8 mouse cellular contexts compared by ENCODE assay signal in genomic region chr17:71671840-71672546, GRCm38 (mm10). TPM values are rescaled to one million over a fixed set of nuclear protein-coding genes. Genes with fewer than 3 reads are reported as not detected.
DNase-seq lines count a peak whose midpoint lies in the region; ATAC-seq and TF ChIP-seq lines count a peak whose summit lies in the region.
"Had no signal": no experiment of that assay in that cellular context is flagged by ENCODE, and none has a peak within 500 bp of the region (broad histone marks: within the 10 kb centered on the region; RNA-seq: fewer than 3 reads in every experiment).

No protein-coding gene starts in this region.

- H3K4me2 ChIP-seq in kidney, embryonic 14.5 days (replicated peaks; ENCODE audit: low read depth, low read length): no peak overlapping the region

- TF ChIP-seq CTCF in small intestine, adult 2 months (IDR thresholded peaks at IDR 0.05; ENCODE audit: extremely low read depth, insufficient read length, insufficient replicate concordance, low read depth, low read length): peak; percentile 55; the same call in 1 of the 2 replicates

- no peak overlapping the region for H3K4me3 ChIP-seq in kidney, embryonic 14.5 days (ENCODE audit: low read length)
- H3K4me3 ChIP-seq in small intestine, adult 2 months (ENCODE audit: low read depth, low read length): no peak overlapping the region
- H3K4me3 ChIP-seq: megakaryocyte, embryonic 14.5 days had no signal

- TF ChIP-seq POLR2A in small intestine, adult 2 months (IDR thresholded peaks at IDR 0.05; ENCODE audit: low read depth, low read length): no peak

- no peaks in the 10 kb centered on the region; the same call in 1 of the 2 replicates for H3K4me1 ChIP-seq in kidney, embryonic 14.5 days (ENCODE audit: control insufficient read depth, insufficient read depth, low read length)
- no peaks in the 10 kb centered on the region for H3K4me1 ChIP-seq in small intestine, adult 2 months (ENCODE audit: control insufficient read depth, insufficient read depth, insufficient read length, low read length)
- H3K4me1 ChIP-seq: megakaryocyte, embryonic 14.5 days had no signal

- ATAC-seq in kidney, embryonic 14.5 days (ENCODE audit: low FRiP score, low TSS enrichment): no peak
- no peak for ATAC-seq in inflammation-experienced regulatory T-cells, adult 6 months

- H3K27ac ChIP-seq in kidney, embryonic 14.5 days (ENCODE audit: low read depth, low read length): no peak overlapping the region
- no peak overlapping the region for H3K27ac ChIP-seq in small intestine, adult 2 months (ENCODE audit: insufficient read depth, low read depth, low read length)

- no peak overlapping the region for H3K9ac ChIP-seq in kidney, embryonic 14.5 days (ENCODE audit: low read depth, low read length)

- no peaks in the 10 kb centered on the region for H3K36me3 ChIP-seq in kidney, embryonic 14.5 days (ENCODE audit: control insufficient read depth, insufficient read depth, low read length)
- H3K36me3 ChIP-seq in small intestine, adult 2 months (ENCODE audit: control insufficient read depth, insufficient read depth, low read length): no peaks in the 10 kb centered on the region

- peak; percentile 44 for DNase-seq in kidney, adult 9 months
- peak; percentile 73 for DNase-seq in ES-CJ7 (ENCODE audit: low read depth, low spot score)
- peak; percentile 48 to 65 for DNase-seq in adrenal gland, postnatal 36 days
- DNase-seq in kidney, postnatal 4 days: peak; percentile 85 to 86

- H3K9me3 ChIP-seq in kidney, embryonic 14.5 days (ENCODE audit: control insufficient read depth, low read length): no peaks in the 10 kb centered on the region

- 60% methylated on average over 17 of the region's 17 CpGs for WGBS in kidney, embryonic 14.5 days
- 65% methylated on average over 17 of the region's 17 CpGs for WGBS in small intestine, adult 2 months

- H3K27me3 ChIP-seq in kidney, embryonic 14.5 days (ENCODE audit: control insufficient read depth, insufficient read depth, low read length): no peaks in the 10 kb centered on the region
- H3K27me3 ChIP-seq in small intestine, adult 2 months (ENCODE audit: control insufficient read depth, insufficient read depth, low read length): no peaks in the 10 kb centered on the region

RNA-seq across cellular contexts. Expression of gene Togaram2, which starts 1.1 kb away (rescaled TPM):
- polyA plus RNA-seq in kidney, embryonic 14.5 days (2014; fragmentation: Nextera tagmentation; extraction: Ambion mirVana): 0.27 and 0.32 TPM in 2 replicates
- total RNA-seq in adrenal gland, postnatal 36 days (2021): not detected
- 0.16 and 0.22 TPM in 2 replicates for polyA plus RNA-seq in small intestine, adult 2 months (2012; rRNA removed)
- polyA plus RNA-seq in inflammation-experienced regulatory T-cells, adult 6 months (2017; shearing (Covaris generic)): not detected

RNA-seq across cellular contexts. Expression of gene Wdr43, which starts 56.3 kb away (rescaled TPM):
- polyA plus RNA-seq in kidney, embryonic 14.5 days (2014; fragmentation: Nextera tagmentation; extraction: Ambion mirVana): 75.7 and 121 TPM in 2 replicates
- 100 to 1,000 TPM in 1 of 2 experiments, 10 to 100 TPM in 1; 52.1 to 107 TPM for total RNA-seq in adrenal gland, postnatal 36 days (2021)
- polyA plus RNA-seq in small intestine, adult 2 months (2012; rRNA removed): 1.4 and 2.8 TPM in 2 replicates
- polyA plus RNA-seq in inflammation-experienced regulatory T-cells, adult 6 months (2017; shearing (Covaris generic)): 100 to 1,000 TPM; 102 to 142 (median 126) TPM

Comparison
In these comparisons a context has a peak if more than half of its experiments do, and no peak if none do; other contexts are left out.
1. RNA of gene Wdr43, which starts 56.3 kb away (polyA plus RNA-seq): 102 to 142 TPM in inflammation-experienced regulatory T-cells, adult 6 months and 75.7 to 121 TPM in kidney, embryonic 14.5 days; 1.4 to 2.8 TPM in small intestine, adult 2 months; every median in the first group is over 10 times any median in the second.
2. Peak in every context shown above with its lines, with median percentiles within 50 percentile points of each other: DNase-seq.